Mouse (Mus musculus): ENCODE measurements around the gene Ofcc1.

Gene Ofcc1

GRCm38 (mm10) chr13:40287266-40288002 lies 73.8 kb downstream of the Ofcc1 start:
- no peak for TF ChIP-seq GATA4 (IDR thresholded peaks at IDR 0.05; ENCODE audit: insufficient replicate concordance, low read length)

- no peak for TF ChIP-seq GATA4 (IDR thresholded peaks at IDR 0.05; ENCODE audit: insufficient replicate concordance, low read length)
Measured at GRCm38 (mm10) chr13:40285234-40285791, 75.9 kb downstream of the Ofcc1 start.

GRCm38 (mm10) chr13:40280616-40281015 lies 80.6 kb downstream of the Ofcc1 start:
- no peak for TF ChIP-seq GATA4 (IDR thresholded peaks at IDR 0.05; ENCODE audit: insufficient replicate concordance, low read length)

- TF ChIP-seq GATA4 (IDR thresholded peaks at IDR 0.05; ENCODE audit: insufficient replicate concordance, low read length), result no peak
Measured at GRCm38 (mm10) chr13:40267546-40267945, 93.7 kb downstream of the Ofcc1 start.

GRCm38 (mm10) chr13:40263087-40263807 lies 98.0 kb downstream of the Ofcc1 start:
- TF ChIP-seq GATA4 (IDR thresholded peaks at IDR 0.05; ENCODE audit: insufficient replicate concordance, low read length), result no peak

GRCm38 (mm10) chr13:40258757-40259156 lies 102.5 kb downstream of the Ofcc1 start:
- TF ChIP-seq GATA4 (IDR thresholded peaks at IDR 0.05; ENCODE audit: insufficient replicate concordance, low read length), result no peak

GRCm38 (mm10) chr13:40243821-40244220 lies 117.4 kb downstream of the Ofcc1 start:
- no peak for TF ChIP-seq GATA4 (IDR thresholded peaks at IDR 0.05; ENCODE audit: insufficient replicate concordance, low read length)

GRCm38 (mm10) chr13:40236356-40236755 lies 124.9 kb downstream of the Ofcc1 start:
- TF ChIP-seq GATA4 (IDR thresholded peaks at IDR 0.05; ENCODE audit: insufficient replicate concordance, low read length), result no peak

- TF ChIP-seq GATA4 (IDR thresholded peaks at IDR 0.05; ENCODE audit: insufficient replicate concordance, low read length), result no peak
Measured at GRCm38 (mm10) chr13:40208314-40208713, 152.9 kb downstream of the Ofcc1 start.

GRCm38 (mm10) chr13:40181786-40182185 lies 179.5 kb downstream of the Ofcc1 start:
- TF ChIP-seq GATA4 (IDR thresholded peaks at IDR 0.05; ENCODE audit: insufficient replicate concordance, low read length), result no peak

GRCm38 (mm10) chr13:40171775-40172174 lies 189.5 kb downstream of the Ofcc1 start:
- no peak for TF ChIP-seq GATA4 (IDR thresholded peaks at IDR 0.05; ENCODE audit: insufficient replicate concordance, low read length)

- no peak for TF ChIP-seq GATA4 (IDR thresholded peaks at IDR 0.05; ENCODE audit: insufficient replicate concordance, low read length)
Measured at GRCm38 (mm10) chr13:40167871-40168270, 193.4 kb downstream of the Ofcc1 start.

- TF ChIP-seq GATA4 (IDR thresholded peaks at IDR 0.05; ENCODE audit: insufficient replicate concordance, low read length), result no peak
Measured at GRCm38 (mm10) chr13:40155466-40155865, 205.8 kb downstream of the Ofcc1 start.

- no peak for TF ChIP-seq GATA4 (IDR thresholded peaks at IDR 0.05; ENCODE audit: insufficient replicate concordance, low read length)
Measured at GRCm38 (mm10) chr13:40139906-40140305, 221.3 kb downstream of the Ofcc1 start.

GRCm38 (mm10) chr13:40136096-40136495 lies 225.2 kb downstream of the Ofcc1 start:
- TF ChIP-seq GATA4 (IDR thresholded peaks at IDR 0.05; ENCODE audit: insufficient replicate concordance, low read length), result no peak

- TF ChIP-seq GATA4 (IDR thresholded peaks at IDR 0.05; ENCODE audit: insufficient replicate concordance, low read length), result no peak
Measured at GRCm38 (mm10) chr13:40135670-40136069, 225.6 kb downstream of the Ofcc1 start.

Measured in liver, adult (tissue).